Mouse (Mus musculus): Measurements from ENCODE around the gene Gstt3.

The Gstt3 gene

GRCm38 (mm10) chr10:75780769-75781578 lies at the start of gene Gstt3, which contains the start of gene Gm20441:
Gene Gstt3, minus strand, starts transcription at chr10:75781414.
Gene Gm20441, minus strand, starts transcription at chr10:75780954.
- DNase-seq (ENCODE audit: low read depth, low spot score), result peak; percentile 42

GRCm38 (mm10) chr10:75830275-75830670 lies 49.1 kb upstream of the Gstt3 start:
- DNase-seq (ENCODE audit: low read depth, low spot score), result no peak

- DNase-seq (ENCODE audit: low read depth, low spot score), result no peak
Observed at GRCm38 (mm10) chr10:75829529-75830274, 48.5 kb upstream of the Gstt3 start.

GRCm38 (mm10) chr10:75828500-75828931 lies 47.3 kb upstream of the Gstt3 start:
- DNase-seq (ENCODE audit: low read depth, low spot score), result peak; percentile 94

- DNase-seq (ENCODE audit: low read depth, low spot score), result peak; percentile 56
Observed at GRCm38 (mm10) chr10:75827668-75828360, 46.6 kb upstream of the Gstt3 start.

- no peak for DNase-seq (ENCODE audit: low read depth, low spot score)
Observed at GRCm38 (mm10) chr10:75824530-75824929, 43.3 kb upstream of the Gstt3 start.

- no peak for DNase-seq (ENCODE audit: low read depth, low spot score)
Observed at GRCm38 (mm10) chr10:75823782-75824181, 42.6 kb upstream of the Gstt3 start.

GRCm38 (mm10) chr10:75822443-75822842 lies 41.2 kb upstream of the Gstt3 start, which contains the start of gene Gstt4:
Gene Gstt4, minus strand, starts transcription at chr10:75822543.
- no peak for DNase-seq (ENCODE audit: low read depth, low spot score)

- DNase-seq (ENCODE audit: low read depth, low spot score), result no peak
Observed at GRCm38 (mm10) chr10:75819882-75820281, 38.7 kb upstream of the Gstt3 start.

- no peak for DNase-seq (ENCODE audit: low read depth, low spot score)
Observed at GRCm38 (mm10) chr10:75818641-75819040, 37.4 kb upstream of the Gstt3 start.

GRCm38 (mm10) chr10:75804217-75804616 lies 23.0 kb upstream of the Gstt3 start:
- no peak for DNase-seq (ENCODE audit: low read depth, low spot score)

- peak; percentile 74 for DNase-seq (ENCODE audit: low read depth, low spot score)
Observed at GRCm38 (mm10) chr10:75798176-75798696, 17.0 kb upstream of the Gstt3 start, which contains the start of gene Gstt1. Gene Gstt1, minus strand, starts transcription at chr10:75798584.

GRCm38 (mm10) chr10:75797619-75798175 lies 16.5 kb upstream of the Gstt3 start:
- DNase-seq (ENCODE audit: low read depth, low spot score), result peak; percentile 86

- DNase-seq (ENCODE audit: low read depth, low spot score), result no peak
Observed at GRCm38 (mm10) chr10:75796731-75797516, 15.7 kb upstream of the Gstt3 start.

GRCm38 (mm10) chr10:75794880-75795279 lies 13.7 kb upstream of the Gstt3 start:
- DNase-seq (ENCODE audit: low read depth, low spot score), result no peak

GRCm38 (mm10) chr10:75790773-75791172 lies 9.6 kb upstream of the Gstt3 start:
- DNase-seq (ENCODE audit: low read depth, low spot score), result peak; percentile 31

- no peak for DNase-seq (ENCODE audit: low read depth, low spot score)
Observed at GRCm38 (mm10) chr10:75789841-75790240, 8.6 kb upstream of the Gstt3 start.

GRCm38 (mm10) chr10:75789081-75789735 lies 8.0 kb upstream of the Gstt3 start:
- no peak for DNase-seq (ENCODE audit: low read depth, low spot score)

GRCm38 (mm10) chr10:75788277-75788676 lies 7.1 kb upstream of the Gstt3 start:
- peak; percentile 70 for DNase-seq (ENCODE audit: low read depth, low spot score)

- DNase-seq (ENCODE audit: low read depth, low spot score), result no peak
Observed at GRCm38 (mm10) chr10:75785442-75785841, 4.2 kb upstream of the Gstt3 start.

Data from brain, adult 2 months (tissue).